Mouse (Mus musculus): ENCODE data around the gene Shroom1.

- no peak for TF ChIP-seq POLR2A (IDR thresholded peaks at IDR 0.05; ENCODE audit: borderline replicate concordance, low read depth, low read length)
- TF ChIP-seq CTCF (IDR thresholded peaks at IDR 0.05; ENCODE audit: low read depth, low read length), result no peak
Measured at GRCm38 (mm10) chr11:53507098-53507805, 50.2 kb downstream of the Shroom1 start.
